Mouse (Mus musculus): ENCODE data around the gene Tbc1d22b.
"Not testable (repeated sequence)": the region's sequence is repeated elsewhere in the genome, so short reads cannot be mapped to it uniquely, and the experiment has no call there.

The Tbc1d22b gene

GRCm38 (mm10) chr17:29549543-29550428 is at the start of gene Tbc1d22b, which contains the start of gene Gm17657:
TSS of gene Tbc1d22b (plus strand) at chr17:29549785.
TSS of gene Gm17657 (minus strand) at chr17:29549638.
- DNase-seq (ENCODE audit: low spot score) = peak; percentile 86

DNA sequence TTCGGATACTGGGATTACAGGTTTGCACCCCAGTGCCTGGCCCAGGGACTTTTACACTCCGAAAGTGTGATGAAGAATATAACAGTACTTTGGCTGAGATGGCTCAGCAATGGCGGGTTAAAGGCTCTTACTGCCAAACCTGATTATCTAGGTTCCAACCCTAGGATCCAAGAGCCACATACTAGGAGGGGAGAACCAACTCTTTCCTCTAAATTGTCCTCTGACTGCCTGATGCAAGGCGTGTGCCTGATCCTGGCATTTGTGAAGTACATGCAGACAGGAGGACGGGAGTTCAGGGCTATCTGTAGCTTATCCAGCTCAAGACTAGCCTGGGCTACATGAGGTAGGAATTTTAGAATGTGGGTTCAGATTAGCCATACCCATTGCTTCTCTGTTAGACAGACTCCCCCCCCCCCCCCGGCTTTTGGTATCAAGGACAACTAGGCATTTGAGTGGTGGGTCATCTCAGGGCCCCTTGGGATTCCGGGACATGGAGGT is 49.3 kb upstream of the Tbc1d22b start:
- DNase-seq (ENCODE audit: low spot score) = no peak

DNA sequence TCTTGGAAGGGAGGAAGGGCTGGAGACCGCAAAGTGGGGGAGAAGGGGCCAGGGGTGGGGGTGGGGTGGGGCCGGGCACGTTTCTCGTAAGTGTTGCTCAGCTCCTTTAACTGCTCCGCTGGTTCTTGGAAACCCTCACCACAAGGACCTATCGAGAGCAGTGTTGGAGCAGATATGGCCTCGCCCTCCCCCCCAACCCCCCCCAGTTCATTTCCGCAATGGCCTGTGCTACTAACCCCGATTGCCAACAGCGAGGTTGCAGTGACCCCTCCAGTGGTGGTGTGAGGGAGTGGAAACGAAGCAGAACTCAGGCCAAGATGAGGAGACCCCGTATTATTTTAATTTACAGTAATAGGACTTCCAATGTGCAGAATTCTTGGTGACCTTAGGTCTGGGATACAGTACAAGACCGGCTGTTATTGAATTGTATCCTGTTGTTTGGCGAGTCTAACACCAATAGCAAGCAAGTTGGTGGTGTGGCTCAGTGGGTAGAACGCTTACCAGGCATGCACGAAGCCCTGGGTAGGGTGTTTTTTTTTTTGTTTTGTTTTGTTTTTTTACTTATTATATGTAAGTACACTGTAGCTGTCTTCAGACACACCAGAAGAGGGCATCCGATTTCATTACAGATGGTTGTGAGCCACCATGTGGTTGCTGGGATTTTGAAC is 48.6 kb upstream of the Tbc1d22b start:
- no peak for DNase-seq (ENCODE audit: low spot score)

DNA sequence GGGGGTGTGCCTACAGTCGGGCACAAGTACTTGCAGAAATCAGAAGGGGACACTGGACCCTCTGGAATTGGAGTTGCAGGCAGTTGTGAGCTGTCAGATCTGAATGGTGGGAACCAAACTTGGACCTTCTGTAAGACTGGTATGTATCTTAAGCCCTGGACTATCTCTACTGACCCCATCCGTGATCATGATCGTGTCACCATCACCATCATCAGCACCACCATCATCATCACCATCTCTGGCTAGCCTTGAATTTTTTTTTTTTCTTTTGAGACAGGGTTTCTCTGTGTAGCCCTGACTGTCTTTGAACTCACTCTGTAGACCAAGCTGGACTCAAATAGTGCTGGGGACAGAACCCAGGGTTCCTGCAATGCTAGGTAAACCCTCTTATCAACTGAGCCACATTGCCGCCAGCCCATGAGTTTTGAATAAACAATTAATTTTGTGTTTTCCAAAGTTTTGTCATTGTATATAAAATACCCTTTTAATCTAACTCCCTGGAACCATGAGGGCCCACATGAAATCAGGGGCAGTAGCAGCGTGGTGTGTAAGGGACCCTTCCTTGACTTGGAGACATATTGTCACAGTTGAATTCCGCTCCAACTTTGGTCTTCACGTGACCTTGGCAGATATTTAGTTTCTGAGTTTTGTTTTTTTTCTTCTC is 47.4 kb upstream of the Tbc1d22b start:
- no peak for DNase-seq (ENCODE audit: low spot score)

DNA sequence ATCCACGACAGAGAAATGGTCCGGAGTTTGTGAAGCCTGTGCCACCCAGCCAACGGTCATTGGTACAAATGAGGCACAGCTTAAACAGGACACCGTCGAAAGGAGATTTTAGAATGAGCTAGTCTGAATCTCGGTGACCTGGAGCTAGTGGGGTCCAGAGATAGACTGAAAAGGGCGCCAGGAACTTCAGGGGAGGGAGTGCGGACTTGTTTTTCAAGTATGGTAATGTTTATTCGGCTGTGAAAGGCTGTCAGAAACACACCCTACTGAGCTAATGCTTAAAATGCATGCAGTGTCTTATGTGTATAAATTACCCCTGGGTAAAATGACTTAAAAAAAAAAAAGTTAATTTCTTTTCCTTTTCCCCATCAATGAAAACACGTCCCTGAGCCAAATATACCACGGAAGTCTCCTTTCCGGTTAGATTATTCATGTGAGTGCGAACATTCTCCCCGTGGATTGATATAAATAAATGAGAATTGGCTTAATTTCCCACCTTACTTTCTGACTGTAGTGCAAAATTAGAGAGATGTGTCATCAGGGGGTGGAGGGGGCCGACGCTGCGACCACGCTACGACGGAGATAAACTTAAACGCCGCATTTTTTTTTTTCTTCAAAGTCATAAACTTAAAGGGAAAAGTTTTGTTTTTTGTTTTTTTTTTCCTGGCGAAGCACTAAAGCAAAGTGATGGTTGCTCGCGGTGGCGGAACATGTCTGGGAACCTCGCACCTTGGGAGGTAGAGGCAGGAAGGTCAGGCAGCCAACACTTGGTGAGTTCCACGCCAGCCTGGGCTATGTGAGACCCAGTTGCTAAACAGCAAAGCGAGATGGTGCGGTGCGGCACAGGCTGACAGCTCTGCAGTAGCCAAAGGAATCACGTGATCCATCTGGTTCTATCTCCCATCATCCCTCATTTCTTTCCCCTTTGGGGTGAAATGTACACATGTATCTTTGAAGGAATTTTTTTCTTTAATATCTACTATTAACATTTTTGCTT is 46.6 kb upstream of the Tbc1d22b start:
- no peak for DNase-seq (ENCODE audit: low spot score)

DNA sequence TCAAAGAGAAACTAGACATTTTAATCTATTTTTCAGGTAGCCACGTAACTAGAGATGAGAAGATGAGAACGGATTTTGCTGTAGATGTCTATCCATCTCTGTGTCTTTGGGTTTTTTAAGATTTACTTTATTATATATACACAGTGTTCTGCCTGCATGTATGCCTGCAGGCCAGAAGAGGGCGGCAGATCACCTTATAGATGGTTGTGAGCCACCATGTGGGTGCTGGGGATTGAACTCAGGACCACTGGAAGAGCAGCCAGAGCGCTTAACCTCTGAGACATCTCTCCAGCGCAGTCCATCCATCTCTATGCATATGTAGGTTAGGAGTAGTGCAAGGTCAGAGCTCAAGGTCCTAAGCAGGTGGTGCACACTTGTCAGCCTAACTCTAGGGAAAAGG is 45.9 kb upstream of the Tbc1d22b start:
- DNase-seq (ENCODE audit: low spot score) = no peak

DNA sequence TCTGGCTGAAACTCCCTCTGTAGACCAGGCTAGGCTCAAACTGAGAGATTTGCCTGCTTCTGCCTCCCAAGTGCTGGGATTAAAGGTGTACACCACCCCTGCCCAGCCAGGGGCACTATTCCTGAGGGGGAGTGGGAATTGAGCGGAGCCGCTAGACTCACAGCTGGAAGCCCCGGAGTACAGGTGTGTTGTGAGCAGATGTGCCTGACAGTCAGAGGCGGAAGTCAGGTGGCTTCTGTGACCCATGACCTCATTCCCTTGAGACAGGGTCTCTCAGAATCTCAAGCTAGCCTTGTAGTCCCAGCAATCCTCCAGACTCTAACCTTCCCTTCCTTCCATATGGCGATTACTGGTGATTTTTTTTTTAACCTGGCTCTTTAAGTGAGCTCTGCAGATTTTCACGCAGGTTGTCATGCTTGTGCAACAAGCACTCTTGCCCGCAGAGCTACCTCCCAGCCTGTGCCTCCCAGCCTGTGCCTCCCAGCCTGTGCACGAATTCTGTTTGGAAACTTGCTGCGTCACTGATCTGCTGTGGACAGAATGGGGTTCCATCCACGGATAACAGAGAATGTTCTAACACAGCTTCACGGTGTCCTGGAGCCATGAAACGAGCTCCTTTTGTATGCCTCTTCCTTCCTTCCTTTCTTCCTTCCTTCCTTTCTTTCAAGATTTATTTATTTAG is 40.5 kb upstream of the Tbc1d22b start:
- no peak for DNase-seq (ENCODE audit: low spot score)

DNA sequence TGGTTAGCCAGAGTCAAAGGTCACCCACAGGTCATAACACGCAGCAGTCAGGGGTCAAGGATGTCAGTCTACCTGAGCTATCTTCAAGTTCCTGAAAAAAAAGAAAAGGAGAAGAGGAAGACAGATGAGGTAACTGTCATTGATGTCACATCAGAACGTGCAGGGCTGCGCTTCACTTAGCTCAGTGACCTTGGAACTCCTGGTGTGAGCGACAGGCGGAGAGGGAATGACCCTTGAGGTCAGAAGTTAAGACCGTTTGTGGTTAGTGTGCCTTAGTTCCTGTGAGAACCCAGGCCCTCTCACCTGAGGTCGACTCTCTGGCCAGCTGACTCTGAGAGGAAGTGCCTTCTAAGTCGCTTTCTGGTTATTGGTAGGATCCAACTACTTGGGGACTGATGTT is 38.9 kb upstream of the Tbc1d22b start:
- DNase-seq (ENCODE audit: low spot score) = no peak

DNA sequence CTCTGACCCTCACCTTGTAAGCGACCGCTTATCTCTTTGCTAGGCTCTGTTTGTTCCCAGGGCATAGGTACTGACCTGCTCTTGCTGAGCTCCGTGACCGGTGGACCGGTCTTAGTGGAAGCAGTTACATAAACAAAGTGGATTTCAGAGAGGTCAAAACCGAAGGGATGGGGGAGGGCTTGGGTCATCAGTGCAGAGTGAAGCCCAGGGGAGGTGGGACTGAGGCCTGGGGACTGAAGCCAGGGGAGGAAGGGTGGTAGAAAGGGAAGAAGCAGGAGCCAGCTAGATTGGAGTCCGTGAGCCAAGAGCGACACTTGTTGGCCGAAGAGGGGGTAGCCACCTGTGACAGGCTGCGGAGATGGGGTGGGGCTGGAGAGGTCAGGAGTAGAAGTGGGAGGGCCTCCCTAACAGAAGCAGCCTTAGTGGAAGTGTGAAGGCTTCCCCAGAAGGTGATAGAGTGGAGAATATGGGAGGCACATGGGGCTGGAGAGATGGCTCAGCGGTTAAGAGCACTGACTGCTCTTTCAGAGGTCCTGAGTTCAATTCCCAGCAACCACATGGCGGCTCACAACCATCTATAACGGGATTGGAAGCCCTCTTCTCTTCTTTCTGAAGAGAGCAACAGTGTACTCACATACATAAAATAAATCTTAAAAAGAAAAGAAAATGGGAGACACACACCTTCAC is 36.4 kb upstream of the Tbc1d22b start:
- DNase-seq (ENCODE audit: low spot score) = no peak

DNA sequence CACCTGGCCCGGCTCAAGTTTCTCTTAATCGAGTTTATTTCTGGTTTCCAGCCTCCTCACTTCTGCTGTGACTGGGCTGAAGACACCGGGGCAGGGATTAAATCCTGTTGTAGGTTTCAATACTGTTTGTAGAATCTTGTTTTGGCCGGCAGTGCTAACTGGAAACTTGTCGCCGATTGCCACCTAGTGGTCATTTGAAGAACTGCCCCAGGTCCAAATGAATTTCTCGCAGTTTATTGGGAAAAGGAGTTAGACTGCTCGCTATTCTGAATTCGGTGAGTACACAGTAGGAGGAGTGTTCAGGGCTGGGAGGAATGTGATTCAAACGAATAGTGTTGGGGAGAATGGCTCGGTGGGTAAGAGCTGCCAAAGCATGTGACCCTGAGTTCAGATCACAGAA is 35.1 kb upstream of the Tbc1d22b start:
- peak; percentile 69 for DNase-seq (ENCODE audit: low spot score)

- not testable (repeated sequence) for DNase-seq (ENCODE audit: low spot score)
Measured at GRCm38 (mm10) chr17:29518665-29519064, 30.9 kb upstream of the Tbc1d22b start.

DNA sequence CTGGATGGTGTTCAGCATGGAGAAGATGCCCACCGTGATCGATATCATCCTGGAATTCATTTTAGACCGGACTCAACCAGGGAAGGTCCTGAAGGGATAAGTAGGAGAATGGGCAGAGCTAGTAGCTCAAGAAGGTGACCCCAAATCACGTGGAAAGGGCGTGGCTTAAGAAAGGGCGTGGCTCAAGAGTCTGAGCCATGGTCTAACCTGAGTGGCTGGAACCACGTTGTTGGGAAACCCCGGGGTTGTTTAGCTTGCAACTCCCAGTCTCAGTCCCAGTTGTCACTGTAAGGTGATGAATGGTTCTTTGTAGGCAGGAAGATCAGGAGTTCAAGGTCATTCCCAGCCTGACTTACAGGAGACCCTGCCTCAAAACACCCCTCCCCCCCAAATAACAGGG is 29.9 kb upstream of the Tbc1d22b start:
- DNase-seq (ENCODE audit: low spot score) = no peak

DNA sequence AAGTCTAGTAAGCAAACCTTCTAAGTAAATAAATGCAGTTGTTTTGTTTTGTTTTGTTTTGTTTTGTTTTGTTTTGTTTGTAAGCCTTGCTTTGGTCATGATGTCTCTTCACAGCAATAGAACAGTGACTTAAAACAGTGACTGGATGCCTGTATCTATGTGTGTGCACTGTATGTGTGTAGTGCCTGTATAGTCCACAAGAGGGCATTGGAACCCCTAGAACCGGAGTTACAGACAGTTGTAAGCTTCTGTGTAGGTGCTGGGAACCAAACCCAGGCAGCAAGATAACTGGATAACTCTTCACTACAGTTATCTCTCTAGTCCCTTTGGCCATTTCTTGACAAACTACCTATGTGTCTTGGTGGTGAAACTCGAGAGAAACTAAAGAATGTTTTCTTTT is 24.0 kb upstream of the Tbc1d22b start:
- no peak for DNase-seq (ENCODE audit: low spot score)

- DNase-seq (ENCODE audit: low spot score) = no peak
Measured at GRCm38 (mm10) chr17:29528568-29529187, 20.9 kb upstream of the Tbc1d22b start.

DNA sequence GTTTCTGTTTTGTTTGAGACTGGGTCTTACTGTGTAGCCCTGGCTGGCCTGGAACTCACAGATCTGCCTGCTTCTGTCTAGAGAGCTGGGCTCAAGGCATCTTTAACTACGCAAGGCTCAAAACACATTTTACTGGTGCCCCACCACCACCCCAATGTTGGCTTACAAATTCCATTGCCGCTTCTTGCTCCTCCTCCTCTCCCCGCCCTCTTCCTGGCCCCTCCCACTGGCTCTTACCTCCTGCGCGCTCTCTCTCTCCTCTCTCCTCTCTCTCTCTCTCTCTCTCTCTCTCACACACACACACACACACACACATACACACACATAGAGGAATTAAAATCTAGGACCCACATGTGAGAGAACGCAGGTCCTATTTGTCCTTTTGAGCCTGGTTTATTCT is 19.1 kb upstream of the Tbc1d22b start:
- DNase-seq (ENCODE audit: low spot score) = no peak

GRCm38 (mm10) chr17:29531278-29531677 is 18.3 kb upstream of the Tbc1d22b start:
- no peak for DNase-seq (ENCODE audit: low spot score)

GRCm38 (mm10) chr17:29531757-29532384 is 17.7 kb upstream of the Tbc1d22b start:
- peak; percentile 36 for DNase-seq (ENCODE audit: low spot score)

GRCm38 (mm10) chr17:29533866-29534265 is 15.7 kb upstream of the Tbc1d22b start:
- DNase-seq (ENCODE audit: low spot score) = no peak

DNA sequence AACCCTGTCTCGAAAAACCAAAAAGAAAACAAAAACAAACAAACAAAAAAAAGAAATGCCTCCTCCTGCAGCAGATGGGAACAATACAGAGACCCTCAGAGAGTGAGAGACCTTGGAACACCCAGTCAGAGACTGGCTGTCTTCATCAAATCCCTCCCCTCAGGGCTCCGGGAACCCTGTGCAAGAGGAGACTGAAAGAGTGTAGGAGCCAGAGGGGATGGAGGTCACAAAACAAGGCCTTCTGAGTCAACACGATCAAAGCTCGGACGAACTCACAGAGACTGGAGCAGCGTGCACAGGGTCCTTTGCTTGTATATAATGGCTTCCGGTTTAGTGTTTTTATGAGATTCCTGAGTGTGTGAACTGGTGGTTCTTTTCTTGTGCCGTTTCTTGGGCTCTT is 9.2 kb upstream of the Tbc1d22b start:
- DNase-seq (ENCODE audit: low spot score) = no peak

Measured in spleen, adult 12 weeks (tissue).